Mouse (Mus musculus) hindbrain, embryonic 13.5 days (tissue): ENCODE data around the gene Wasf2. TPM values are rescaled to one million over a fixed set of nuclear protein-coding genes. Genes with fewer than 3 reads are reported as not detected.

Experiments
- ATAC-seq: fragments of 200-750 bp; cut with Nextera tagmentation; 2 replicates; pipeline ENCODE4 v1.8.0; 2017; ENCODE audit warnings: moderate TSS enrichment; ENCODE audit not compliant: low FRiP score
- H3K27ac ChIP-seq: fragments of 300-500 bp; sonication (generic); 2 replicates; pipeline ENCODE4 v1.5.1; 2015; ENCODE audit warnings: inconsistent platforms, mild to moderate bottlenecking, moderate library complexity
- H3K27me3 ChIP-seq: fragments of 300-500 bp; sonication (generic); 2 replicates; pipeline ENCODE4 v1.6.1; 2015; ENCODE audit warnings: mild to moderate bottlenecking, inconsistent platforms
- H3K36me3 ChIP-seq: fragments of 300-500 bp; sonication (generic); 2 replicates; pipeline ENCODE4 v1.6.1; 2015; ENCODE audit warnings: mild to moderate bottlenecking, inconsistent platforms
- H3K4me1 ChIP-seq: fragments of 300-500 bp; sonication (generic); replicated peaks from 2 replicates; pipeline ENCODE4 v1.6.1; 2015; ENCODE audit warnings: inconsistent platforms
- H3K4me2 ChIP-seq: fragments of 300-500 bp; sonication (generic); 2 replicates; pipeline ENCODE4 v1.6.1; 2015; ENCODE audit warnings: inconsistent platforms, mild to moderate bottlenecking, moderate library complexity
- H3K4me3 ChIP-seq: fragments of 300-500 bp; sonication (generic); 2 replicates; pipeline ENCODE4 v1.5.1; 2015; ENCODE audit warnings: mild to moderate bottlenecking, inconsistent platforms
- H3K9ac ChIP-seq: fragments of 300-500 bp; sonication (generic); 2 replicates; pipeline ENCODE4 v1.6.1; 2015; ENCODE audit warnings: mild to moderate bottlenecking, inconsistent platforms
- H3K9me3 ChIP-seq: fragments of 300-500 bp; sonication (generic); 2 replicates; pipeline ENCODE4 v1.6.1; 2016; ENCODE audit warnings: inconsistent platforms
- WGBS: fragments of 180-500 bp; shearing (Covaris S2); methylation state at CpG from one replicate; pipeline ENCODE4 v1.1.7; 2015; 5-methylcytosine and 5-hydroxymethylcytosine counted together
- polyA plus RNA-seq: library from polyadenylated mRNA; unstranded; fragments of >200 nt; fragmentation: Nextera tagmentation; extraction: Ambion mirVana; gene quantifications from 2 replicates; pipeline ENCODE4 v1.2.1, GENCODE M21; 2015

Wasf2 gene
- polyA plus RNA-seq, 1 experiment from 2014 or later: 35.4 TPM

DNA sequence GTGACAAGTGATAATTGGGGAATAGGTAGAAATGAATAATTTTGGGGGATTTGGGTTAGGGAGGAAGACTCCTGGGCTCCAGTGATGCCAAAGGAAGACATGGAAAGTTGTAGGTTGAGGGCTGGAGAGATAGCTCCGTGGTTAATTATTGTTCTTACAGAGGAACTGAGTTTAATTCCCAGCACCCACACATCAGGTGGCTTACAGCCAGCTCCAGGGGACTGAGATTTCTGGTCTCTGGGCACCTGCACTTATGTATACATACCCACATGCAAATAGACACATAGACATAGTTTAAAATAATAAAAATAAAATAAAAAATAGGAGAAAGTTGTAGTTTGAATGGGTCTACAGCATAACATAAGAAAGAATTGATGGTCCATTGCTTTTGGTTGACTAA lies 6.6 kb downstream of the Wasf2 start:
- WGBS: 74% methylated on average over 1 of the region's 1 CpGs
- Histone ChIP-seq H3K9me3 (no peaks in the 10 kb centered on the region), H3K27ac (no peak overlapping the region), H3K4me3 (no peak overlapping the region), H3K9ac (no peak overlapping the region), H3K36me3 (0 out of 2 replicates have a peak, but pooled peaks cover 4% of the 10 kb centered on the region), H3K27me3 (no peaks in the 10 kb centered on the region), H3K4me1 (peaks cover 8% of the 10 kb centered on the region), H3K4me2 (no peak overlapping the region)
- ATAC-seq: no peak

DNA sequence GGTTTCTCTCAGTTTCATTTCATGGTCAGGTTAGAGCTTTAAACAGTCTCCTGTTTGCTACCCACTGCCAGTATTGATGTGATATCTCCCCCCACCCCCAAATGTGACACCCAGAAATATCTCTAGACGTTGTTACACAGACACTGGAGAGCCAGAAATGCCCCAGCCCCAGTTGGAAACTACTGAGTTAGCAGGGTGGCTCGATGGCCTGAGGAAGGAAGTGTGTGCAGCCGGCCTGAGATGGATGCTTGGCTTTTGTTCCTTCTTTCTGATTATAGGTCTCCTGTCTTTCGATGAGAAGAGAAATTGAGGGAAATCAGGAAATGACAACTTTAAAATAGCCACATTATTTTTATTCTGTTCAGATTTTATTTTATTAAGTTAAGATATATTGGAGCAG lies 8.7 kb downstream of the Wasf2 start:
- H3K36me3 ChIP-seq: 0 out of 2 replicates have a peak, but pooled peaks cover 4% of the 10 kb centered on the region
- no peaks in the 10 kb centered on the region for H3K9me3 ChIP-seq
- H3K4me1 ChIP-seq: no peaks in the 10 kb centered on the region
- H3K4me2 ChIP-seq: no peak overlapping the region
- H3K4me3 ChIP-seq: no peak overlapping the region
- no peaks in the 10 kb centered on the region for H3K27me3 ChIP-seq
- no peak overlapping the region for H3K9ac ChIP-seq
- ATAC-seq: no peak
- 87% methylated on average over 4 of the region's 4 CpGs for WGBS
- H3K27ac ChIP-seq: no peak overlapping the region

DNA sequence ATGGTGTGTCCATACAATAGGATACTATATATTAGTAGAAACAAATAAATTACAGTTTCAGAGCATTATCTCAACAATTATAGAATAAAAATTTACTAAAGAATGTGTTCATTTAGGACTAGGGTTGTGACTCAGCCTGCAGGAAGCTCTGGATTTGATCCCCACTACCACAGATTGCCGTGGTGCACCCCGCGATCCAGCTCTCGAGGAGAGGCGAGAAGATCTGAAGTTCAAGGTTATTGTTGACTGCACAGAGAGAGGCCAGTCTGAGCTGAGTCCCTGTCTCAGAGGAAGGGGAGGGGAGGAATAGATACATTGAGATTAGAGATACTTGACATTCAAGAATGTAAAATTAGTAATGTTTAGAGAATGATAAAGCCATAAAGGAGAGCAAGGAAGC lies 24.7 kb downstream of the Wasf2 start:
- H3K4me1 ChIP-seq: peaks cover 11% of the 10 kb centered on the region
- no peaks in the 10 kb centered on the region for H3K27me3 ChIP-seq
- no peak for ATAC-seq
- WGBS: 93% methylated on average over 5 of the region's 5 CpGs
- H3K4me2 ChIP-seq: no peak overlapping the region
- H3K27ac ChIP-seq: no peak overlapping the region
- H3K9me3 ChIP-seq: no peaks in the 10 kb centered on the region
- H3K9ac ChIP-seq: no peak overlapping the region
- no peak overlapping the region for H3K4me3 ChIP-seq
- no peaks in the 10 kb centered on the region for H3K36me3 ChIP-seq

DNA sequence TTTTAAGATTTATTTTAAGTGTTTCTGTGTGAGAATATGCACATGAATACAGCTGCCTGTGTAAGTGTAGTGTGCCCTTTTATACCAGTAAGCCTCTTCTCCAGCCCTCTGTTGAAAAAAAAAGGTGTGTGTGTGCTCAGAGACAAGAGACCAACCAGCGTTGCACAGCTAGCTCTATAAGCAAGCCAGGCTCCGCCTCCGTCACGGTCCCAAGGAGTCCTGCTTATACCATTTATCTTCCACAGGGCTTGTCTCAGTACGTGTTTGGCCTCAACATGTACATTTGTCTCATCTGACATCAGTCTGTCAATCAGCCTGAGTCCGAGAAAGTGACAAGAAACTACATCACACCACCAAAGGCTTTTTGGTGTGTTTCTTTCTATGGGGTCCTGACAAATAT lies 25.4 kb downstream of the Wasf2 start:
- Histone ChIP-seq H3K4me3 (no peak overlapping the region), H3K9me3 (no peaks in the 10 kb centered on the region), H3K9ac (no peak overlapping the region), H3K4me2 (no peak overlapping the region), H3K36me3 (no peaks in the 10 kb centered on the region), H3K27ac (no peak overlapping the region), H3K4me1 (peaks cover 11% of the 10 kb centered on the region), H3K27me3 (no peaks in the 10 kb centered on the region)
- WGBS: 85% methylated on average over 6 of the region's 6 CpGs
- ATAC-seq: no peak

DNA sequence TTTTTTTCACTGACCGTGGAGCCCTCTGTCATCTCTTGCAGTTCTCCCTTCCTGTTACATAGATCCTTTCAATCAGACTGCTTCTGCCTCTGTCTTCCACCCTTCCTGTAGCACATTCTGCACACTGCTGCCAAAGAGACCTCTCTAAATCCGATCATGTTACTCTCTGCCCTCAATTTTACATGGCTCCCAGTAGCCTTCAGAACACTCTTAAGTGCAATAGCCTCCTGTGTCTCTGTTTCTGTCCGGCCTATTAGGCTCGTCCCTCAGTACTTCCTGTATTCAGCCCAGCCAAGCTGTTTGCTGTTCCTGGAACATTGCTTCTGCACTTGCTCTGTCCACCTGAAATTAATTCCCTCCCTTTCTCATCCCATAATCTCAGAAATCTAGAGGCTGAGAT lies 26.1 kb downstream of the Wasf2 start:
- H3K4me3 ChIP-seq: no peak overlapping the region
- ATAC-seq: no peak
- WGBS: 84% methylated on average over 4 of the region's 4 CpGs
- no peaks in the 10 kb centered on the region for H3K36me3 ChIP-seq
- H3K4me1 ChIP-seq: peaks cover 11% of the 10 kb centered on the region
- 0 out of 2 replicates have a peak overlapping the region, but pooled peaks have one; percentile 3 for H3K27ac ChIP-seq
- no peak overlapping the region for H3K4me2 ChIP-seq
- H3K27me3 ChIP-seq: no peaks in the 10 kb centered on the region
- no peak overlapping the region for H3K9ac ChIP-seq
- no peaks in the 10 kb centered on the region for H3K9me3 ChIP-seq

DNA sequence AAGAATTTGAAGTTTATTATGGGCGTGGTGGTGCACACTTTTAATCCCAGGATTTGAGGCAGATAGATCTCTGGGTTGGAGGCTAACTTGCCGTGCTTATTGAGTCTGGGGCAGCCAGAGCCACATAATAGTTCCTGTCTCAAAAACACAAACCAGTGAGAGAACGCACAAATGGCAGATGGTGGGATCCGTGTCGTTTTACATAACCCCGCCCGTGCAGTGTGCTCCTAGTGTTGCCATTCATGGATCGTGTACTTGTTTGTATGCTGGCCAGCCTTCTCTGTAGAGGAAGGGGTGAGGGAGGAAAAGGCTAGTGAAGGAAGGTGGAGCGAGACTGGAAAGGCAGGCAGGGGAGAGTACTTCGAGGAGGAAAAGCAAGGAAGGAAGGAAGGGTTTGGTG lies 26.5 kb downstream of the Wasf2 start:
- H3K36me3 ChIP-seq: no peaks in the 10 kb centered on the region
- H3K4me1 ChIP-seq: peaks cover 11% of the 10 kb centered on the region
- ATAC-seq: no peak
- no peak overlapping the region for H3K4me3 ChIP-seq
- 67% methylated on average over 10 of the region's 10 CpGs for WGBS
- H3K9me3 ChIP-seq: no peaks in the 10 kb centered on the region
- no peak overlapping the region for H3K9ac ChIP-seq
- 0 out of 2 replicates have a peak overlapping the region, but pooled peaks have one; percentile 3 for H3K27ac ChIP-seq
- H3K27me3 ChIP-seq: no peaks in the 10 kb centered on the region
- H3K4me2 ChIP-seq: no peak overlapping the region

DNA sequence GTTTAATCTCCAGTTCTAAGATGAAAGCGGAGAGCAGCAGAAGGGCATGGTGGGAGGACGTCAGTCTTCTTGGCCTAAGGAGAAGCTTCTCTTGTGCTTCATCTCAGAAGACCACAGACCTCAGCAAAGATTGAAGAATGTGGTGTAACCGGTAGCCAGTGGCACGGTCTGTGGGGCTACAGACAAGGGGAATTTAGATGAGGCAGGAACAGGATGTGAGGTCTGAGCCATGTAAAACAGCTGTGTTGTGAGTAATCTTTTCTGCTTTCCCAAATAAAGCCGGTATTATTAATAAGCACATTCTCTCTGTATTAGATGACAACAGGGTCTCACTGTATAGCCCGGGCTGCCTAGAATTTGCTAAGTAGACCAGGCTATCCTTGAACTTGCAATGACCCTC lies 28.8 kb downstream of the Wasf2 start:
- no peak overlapping the region for H3K4me2 ChIP-seq
- H3K36me3 ChIP-seq: no peaks in the 10 kb centered on the region
- no peak overlapping the region for H3K9ac ChIP-seq
- peaks cover 11% of the 10 kb centered on the region for H3K4me1 ChIP-seq
- H3K27me3 ChIP-seq: no peaks in the 10 kb centered on the region
- no peak overlapping the region for H3K27ac ChIP-seq
- 76% methylated on average over 6 of the region's 6 CpGs for WGBS
- no peak for ATAC-seq
- no peak overlapping the region for H3K4me3 ChIP-seq
- no peaks in the 10 kb centered on the region for H3K9me3 ChIP-seq

DNA sequence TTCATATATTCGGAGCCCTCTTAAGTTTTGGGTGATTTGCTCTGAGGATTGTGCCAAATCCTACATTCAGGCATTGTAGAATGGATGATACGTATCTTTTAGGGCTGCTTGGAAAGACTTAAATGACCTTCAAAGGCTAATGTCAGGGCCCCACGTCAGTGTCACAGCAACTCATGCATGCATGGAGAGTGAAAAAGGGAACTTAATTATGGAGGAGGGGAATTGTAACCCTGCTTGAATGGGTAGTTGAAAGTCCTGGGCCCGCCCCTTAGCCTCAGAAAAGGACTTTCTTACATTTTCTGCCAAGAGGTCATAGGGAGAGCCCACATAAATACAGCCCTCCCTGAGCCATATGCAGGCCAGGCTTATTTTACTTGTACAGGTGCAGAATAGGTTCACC lies 29.3 kb downstream of the Wasf2 start:
- no peak for ATAC-seq
- WGBS: 49% methylated on average over 4 of the region's 4 CpGs
- H3K36me3 ChIP-seq: no peaks in the 10 kb centered on the region

DNA sequence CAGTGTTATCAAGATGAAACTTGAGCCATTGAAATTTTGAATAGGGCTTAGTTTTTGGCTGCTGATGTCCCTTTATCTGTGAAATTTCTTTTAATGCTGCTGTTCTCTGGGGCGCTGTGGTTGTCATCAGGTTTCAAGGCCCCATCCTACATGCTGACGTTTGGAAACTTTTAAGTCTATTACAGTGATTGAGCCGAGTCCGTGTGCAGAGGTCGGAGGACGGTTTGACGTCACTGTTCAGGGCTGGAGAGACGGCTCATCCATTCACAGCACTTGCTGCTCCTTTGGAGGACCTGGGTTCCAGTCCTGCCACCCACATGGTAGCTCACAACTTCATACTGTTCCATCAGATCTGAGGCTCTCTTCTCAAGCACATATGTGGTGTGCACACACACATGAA lies 29.9 kb downstream of the Wasf2 start:
- H3K4me3 ChIP-seq: no peak overlapping the region
- no peaks in the 10 kb centered on the region for H3K9me3 ChIP-seq
- H3K27ac ChIP-seq: no peak overlapping the region
- peaks cover 11% of the 10 kb centered on the region for H3K4me1 ChIP-seq
- ATAC-seq: no peak
- WGBS: 86% methylated on average over 8 of the region's 8 CpGs
- no peaks in the 10 kb centered on the region for H3K36me3 ChIP-seq
- H3K9ac ChIP-seq: no peak overlapping the region
- no peak overlapping the region for H3K4me2 ChIP-seq
- H3K27me3 ChIP-seq: no peaks in the 10 kb centered on the region

More for the DNA sequence above, 29.3 kb downstream of the Wasf2 start:
- no peak overlapping the region for H3K4me3 ChIP-seq
- H3K4me2 ChIP-seq: no peak overlapping the region
- H3K27ac ChIP-seq: no peak overlapping the region
- H3K27me3 ChIP-seq: no peaks in the 10 kb centered on the region
- no peak overlapping the region for H3K9ac ChIP-seq
- peaks cover 11% of the 10 kb centered on the region for H3K4me1 ChIP-seq
- H3K9me3 ChIP-seq: no peaks in the 10 kb centered on the region

DNA sequence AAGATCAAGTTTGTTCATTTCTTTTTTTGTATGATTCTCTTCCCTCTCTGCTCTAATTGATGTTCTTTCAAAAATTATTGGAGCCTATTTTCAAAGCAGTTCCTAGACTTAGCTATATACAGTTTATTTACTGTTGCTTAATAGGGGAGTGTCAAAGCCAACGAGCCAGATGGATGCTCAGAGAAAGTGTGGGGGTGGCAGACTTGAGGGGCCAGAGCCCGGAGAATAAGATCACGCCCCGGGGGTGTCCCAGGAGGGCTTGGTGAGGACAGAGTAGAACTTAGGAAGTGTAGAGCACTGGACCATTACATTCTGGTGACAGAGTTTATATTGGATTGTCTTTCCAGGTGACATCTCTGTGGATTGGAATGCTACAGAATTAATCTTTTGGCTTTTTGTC lies 30.5 kb downstream of the Wasf2 start:
- 83% methylated on average over 4 of the region's 4 CpGs for WGBS
- no peak overlapping the region for H3K4me2 ChIP-seq
- no peaks in the 10 kb centered on the region for H3K27me3 ChIP-seq
- no peaks in the 10 kb centered on the region for H3K9me3 ChIP-seq
- no peak overlapping the region for H3K4me3 ChIP-seq
- ATAC-seq: no peak
- no peaks in the 10 kb centered on the region for H3K36me3 ChIP-seq
- H3K4me1 ChIP-seq: peaks cover 11% of the 10 kb centered on the region
- no peak overlapping the region for H3K9ac ChIP-seq
- H3K27ac ChIP-seq: no peak overlapping the region

DNA sequence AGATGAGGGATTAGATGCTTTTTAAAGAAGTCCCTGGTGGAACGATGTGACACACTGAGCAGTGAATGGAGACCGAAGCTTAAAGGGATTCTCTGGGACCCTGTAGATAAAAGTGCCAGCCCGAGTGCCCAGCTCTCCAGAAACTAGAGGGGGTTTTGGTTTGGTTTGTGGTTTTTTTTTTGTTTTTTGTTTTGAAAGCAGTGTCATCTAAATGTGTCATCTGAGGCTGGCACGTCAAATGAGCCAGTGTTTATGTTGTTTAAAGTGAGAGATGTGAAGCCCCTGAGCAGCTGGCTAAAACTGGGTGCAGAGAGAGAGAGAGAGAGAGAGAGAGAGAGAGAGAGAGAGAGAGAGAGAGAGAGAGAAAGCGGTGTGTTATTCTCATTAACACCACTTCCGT lies 31.9 kb downstream of the Wasf2 start:
- 85% methylated on average over 6 of the region's 6 CpGs for WGBS

DNA sequence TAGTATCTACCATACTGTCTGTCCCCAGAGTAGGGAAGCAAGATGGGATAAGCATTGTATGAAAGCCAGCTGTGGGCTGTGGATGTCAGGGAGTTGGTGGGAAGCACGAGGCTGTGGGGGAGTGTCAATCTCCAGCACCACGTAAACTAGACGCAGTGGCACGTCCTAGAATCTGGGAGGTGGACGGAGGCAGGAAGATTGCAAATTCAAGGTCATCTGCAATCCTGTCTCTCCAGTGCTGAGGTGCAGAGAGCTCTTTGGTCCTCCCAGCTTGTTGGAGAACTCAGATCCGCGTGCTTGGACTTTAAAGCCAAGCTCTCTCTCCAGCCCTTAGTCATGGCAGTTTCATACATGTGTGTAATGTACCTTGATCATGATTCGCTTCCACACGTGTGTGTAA lies 36.5 kb downstream of the Wasf2 start:
- no peak for ATAC-seq

More for the DNA sequence above, 31.9 kb downstream of the Wasf2 start:
- no peak overlapping the region for H3K4me2 ChIP-seq
- H3K4me1 ChIP-seq: 0 out of 2 replicates have a peak, but pooled peaks cover 3% of the 10 kb centered on the region
- H3K27ac ChIP-seq: no peak overlapping the region
- no peak overlapping the region for H3K9ac ChIP-seq
- H3K27me3 ChIP-seq: no peaks in the 10 kb centered on the region
- no peaks in the 10 kb centered on the region for H3K36me3 ChIP-seq
- ATAC-seq: no peak
- H3K9me3 ChIP-seq: no peaks in the 10 kb centered on the region
- H3K4me3 ChIP-seq: no peak overlapping the region

DNA sequence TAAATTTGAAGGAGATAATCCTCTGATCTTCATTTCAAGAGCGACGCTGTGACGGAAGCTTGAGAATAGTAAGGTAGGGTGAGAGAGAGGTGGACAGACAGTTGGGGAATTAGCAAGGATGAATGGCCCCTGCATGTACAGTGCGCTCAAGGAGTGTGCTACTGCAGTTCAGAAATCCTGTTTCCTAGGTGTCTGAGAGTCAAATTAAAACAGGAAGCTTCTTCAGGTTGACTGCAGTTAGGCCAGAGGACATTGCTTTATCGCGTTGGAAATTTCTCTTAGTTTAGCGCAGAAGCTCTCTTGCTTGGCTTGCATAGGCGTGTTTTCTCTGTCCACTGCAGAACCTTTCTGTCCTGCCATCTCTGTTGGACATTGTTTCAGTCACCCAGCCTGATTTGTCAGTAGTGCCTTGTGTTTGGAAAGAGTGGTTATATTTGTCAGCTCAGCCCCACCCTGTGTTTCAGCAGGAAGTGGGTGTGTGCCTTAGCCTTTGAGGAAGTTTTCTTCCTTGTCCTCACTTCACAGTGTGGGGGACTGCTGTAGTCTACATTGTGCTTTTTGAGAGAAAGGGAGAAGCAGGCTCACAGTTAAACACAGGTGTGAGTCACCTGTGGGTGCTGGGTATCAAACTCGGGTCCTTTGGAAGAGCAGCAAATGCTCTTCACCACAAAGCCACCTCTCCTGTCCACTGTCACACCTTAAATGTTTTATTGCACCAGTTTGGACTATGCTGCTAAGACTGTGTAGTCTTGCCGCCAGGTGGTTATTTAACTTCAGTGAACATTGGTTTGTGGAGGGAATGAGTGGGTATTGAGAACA lies 39.1 kb downstream of the Wasf2 start:
- H3K27me3 ChIP-seq: no peaks in the 10 kb centered on the region
- no peak overlapping the region for H3K4me2 ChIP-seq
- 88% methylated on average over 10 of the region's 10 CpGs for WGBS
- H3K9ac ChIP-seq: no peak overlapping the region
- no peak overlapping the region for H3K4me3 ChIP-seq
- 0 out of 2 replicates have a peak overlapping the region, but pooled peaks have one; percentile 8 for H3K27ac ChIP-seq
- H3K36me3 ChIP-seq: no peaks in the 10 kb centered on the region
- no peaks in the 10 kb centered on the region for H3K9me3 ChIP-seq
- no peak for ATAC-seq
- H3K4me1 ChIP-seq: peaks cover 12% of the 10 kb centered on the region; the same call in 1 of the 2 replicates

More for the DNA sequence above, 36.5 kb downstream of the Wasf2 start:
- Histone ChIP-seq H3K27me3 (no peaks in the 10 kb centered on the region), H3K4me3 (no peak overlapping the region), H3K4me1 (peaks cover 8% of the 10 kb centered on the region; the same call in 1 of the 2 replicates), H3K27ac (no peak overlapping the region), H3K9me3 (no peaks in the 10 kb centered on the region), H3K4me2 (no peak overlapping the region), H3K36me3 (no peaks in the 10 kb centered on the region), H3K9ac (no peak overlapping the region)
- WGBS: 93% methylated on average over 9 of the region's 9 CpGs
